Mouse (Mus musculus) MEL (cell line): ENCODE measurements around the gene Ncoa7. TPM values are rescaled to one million over a fixed set of nuclear protein-coding genes. Genes with fewer than 3 reads are reported as not detected.

Experiments
- DNase-seq: peaks from one replicate; pipeline ENCODE4 v3.0.0; 2011; ENCODE audit warnings: low read depth, low spot score
- H3K27ac ChIP-seq: 2 replicates; pipeline ENCODE4 v1.5.1; 2012; ENCODE audit warnings: low read depth, mild to moderate bottlenecking, control low read depth, low read length, moderate library complexity; ENCODE audit not compliant: control insufficient read depth
- H3K27me3 ChIP-seq, 2 experiments: fragments of 150-350 bp in 1 of 2; sonication (generic) in 1 of 2; 2 replicates each; pipeline ENCODE4 v1.6.1; 2012; ENCODE audit warnings: low read length in 2 of 2, mild to moderate bottlenecking in 2 of 2, improper control_type of control experiment in 1 of 2, moderate library complexity in 1 of 2; ENCODE audit not compliant: insufficient read depth in 2 of 2, control insufficient read depth in 1 of 2
- H3K36me3 ChIP-seq, 2 experiments: 2 replicates each; pipeline ENCODE4 v1.6.1; 2012 to 2014; ENCODE audit warnings: low read length in 2 of 2, improper control_type of control experiment in 1 of 2, inconsistent platforms in 1 of 2, mild to moderate bottlenecking in 1 of 2; ENCODE audit not compliant: insufficient read depth in 2 of 2, control insufficient read depth in 1 of 2
- H3K4me1 ChIP-seq, 2 experiments: fragments of 150-350 bp in 1 of 2; sonication (generic) in 1 of 2; 2 replicates each; pipeline ENCODE4 v1.6.1; 2012; ENCODE audit warnings: low read length in 2 of 2, improper control_type of control experiment in 1 of 2, mild to moderate bottlenecking in 1 of 2; ENCODE audit not compliant: insufficient read depth in 2 of 2, control insufficient read depth in 1 of 2
- H3K4me3 ChIP-seq, 2 experiments: fragments of 150-350 bp in 1 of 2; sonication (generic) in 1 of 2; 2 replicates each; pipeline ENCODE4 v1.5.1; 2012; ENCODE audit warnings: low read depth in 2 of 2, low read length in 2 of 2, mild to moderate bottlenecking in 2 of 2, moderate library complexity in 2 of 2, control low read depth in 1 of 2, improper control_type of control experiment in 1 of 2; ENCODE audit not compliant: control insufficient read depth in 1 of 2, insufficient read depth in 1 of 2
- H3K79me2 ChIP-seq: 2 replicates; pipeline ENCODE4 v1.6.1; 2012; ENCODE audit warnings: mild to moderate bottlenecking, low read length, moderate library complexity; ENCODE audit not compliant: control insufficient read depth, poor library complexity, insufficient read depth
- H3K9ac ChIP-seq: 2 replicates; pipeline ENCODE4 v1.6.1; 2012; ENCODE audit warnings: low read depth, mild to moderate bottlenecking, control low read depth, low read length, moderate library complexity; ENCODE audit not compliant: control insufficient read depth, poor library complexity, severe bottlenecking
- H3K9me3 ChIP-seq: fragments of 150-350 bp; sonication (generic); replicated peaks from 2 replicates; pipeline ENCODE4 v1.6.1; 2012; ENCODE audit warnings: mild to moderate bottlenecking, low read length, improper control_type of control experiment, moderate library complexity; ENCODE audit not compliant: insufficient read depth
- EP300 ChIP-seq, 2 experiments: IDR thresholded peaks; 2 replicates each; pipeline ENCODE4 v1.6.1; 2011; ENCODE audit warnings: improper control_type of control experiment in 2 of 2, low read length in 2 of 2, low read depth in 1 of 2, mild to moderate bottlenecking in 1 of 2
- GATA1 ChIP-seq: IDR thresholded peaks from 2 replicates; pipeline ENCODE4 v1.6.1; 2011; ENCODE audit warnings: low read depth, low read length, improper control_type of control experiment
- JUND ChIP-seq: IDR thresholded peaks from 2 replicates; pipeline ENCODE4 v1.6.1; 2011; ENCODE audit warnings: low read depth, mild to moderate bottlenecking, improper control_type of control experiment, low read length
- MAX ChIP-seq: IDR thresholded peaks from 2 replicates; pipeline ENCODE4 v1.6.1; 2011; ENCODE audit warnings: low read length, improper control_type of control experiment
- MAZ ChIP-seq: IDR thresholded peaks from 2 replicates; pipeline ENCODE4 v1.6.1; 2012; ENCODE audit warnings: low read depth, mild to moderate bottlenecking, inconsistent platforms, low read length, improper control_type of control experiment
- MEF2A ChIP-seq: IDR thresholded peaks from 2 replicates; pipeline ENCODE4 v1.6.1; 2014; ENCODE audit warnings: low read depth, mild to moderate bottlenecking, inconsistent platforms, low read length, improper control_type of control experiment; ENCODE audit not compliant: poor library complexity, insufficient replicate concordance, severe bottlenecking; ENCODE audit errors: extremely low read depth
- NELFE ChIP-seq: IDR thresholded peaks from 2 replicates; pipeline ENCODE4 v1.6.1; 2011; ENCODE audit warnings: low read depth, low read length, improper control_type of control experiment
- RCOR1 ChIP-seq: IDR thresholded peaks from 2 replicates; pipeline ENCODE4 v1.6.1; 2012; ENCODE audit warnings: low read depth, mild to moderate bottlenecking, inconsistent platforms, low read length, improper control_type of control experiment
- SMC3 ChIP-seq: IDR thresholded peaks from 2 replicates; pipeline ENCODE4 v1.6.1; 2011; ENCODE audit warnings: low read depth, low read length, improper control_type of control experiment
- TAL1 ChIP-seq: IDR thresholded peaks from 2 replicates; pipeline ENCODE4 v1.6.1; 2012; ENCODE audit warnings: mild to moderate bottlenecking, inconsistent platforms, low read length, moderate library complexity, mixed read lengths
- TCF12 ChIP-seq: IDR thresholded peaks from 2 replicates; pipeline ENCODE4 v1.6.1; 2014; ENCODE audit warnings: low read depth, mild to moderate bottlenecking, inconsistent platforms, low read length, improper control_type of control experiment, moderate library complexity
- ZMIZ1 ChIP-seq: IDR thresholded peaks from 2 replicates; pipeline ENCODE4 v1.6.1; 2012; ENCODE audit warnings: low read depth, mild to moderate bottlenecking, inconsistent platforms, low read length, improper control_type of control experiment, moderate library complexity
- polyA plus RNA-seq, 2 experiments: library from polyadenylated mRNA; stranded (reverse) in 1 of 2; unstranded in 1 of 2; fragments of >175 nt in 1 of 2; fragments of >200 nt in 1 of 2; gene quantifications; 2 replicates each; pipeline versions ENCODE4 v1.2.1 to v1.2.4; 2012; ENCODE audit warnings: low replicate concordance in 2 of 2, low read depth in 1 of 2; ENCODE audit not compliant: insufficient read length in 2 of 2, insufficient read depth in 1 of 2, missing spikeins in 1 of 2
- total RNA-seq: library from RNA; depleted of rRNA; stranded (reverse); fragments of 300-350 nt; gene quantifications from 2 replicates; pipeline ENCODE4 v1.2.3, GENCODE M21; 2012

Ncoa7 gene
- total and polyA plus RNA-seq, 3 experiments: 1.7 to 64.9 (median 4.2) TPM

GRCm38 (mm10) chr10:30618091-30618917, 184.8 kb downstream of the Ncoa7 start (continued):
- peak; percentile 52; the same call in 1 of the 2 replicates for TF ChIP-seq MAZ

GRCm38 (mm10) chr10:30613039-30613438, 190.1 kb downstream of the Ncoa7 start:
- Histone ChIP-seq H3K4me3 (no peak overlapping the region), H3K27me3 (no peaks in the 10 kb centered on the region), H3K9me3 (no peaks in the 10 kb centered on the region), H3K27ac (no peak overlapping the region), H3K36me3 (peaks cover 0 to 15% of the 10 kb centered on the region in 2 experiments; a peak in 2 of 4 replicates), H3K9ac (no peak overlapping the region), H3K4me1 (peaks cover 2 to 3% of the 10 kb centered on the region in 2 experiments; a peak in 3 of 4 replicates), H3K79me2 (peaks cover under 1% of the 10 kb centered on the region; the same call in 1 of the 2 replicates)
- DNase-seq: no peak
- no peak for TF ChIP-seq SMC3
- TF ChIP-seq ZMIZ1: no peak
- TF ChIP-seq MEF2A: no peak

- Histone ChIP-seq H3K4me1 (peaks cover 0 to 2% of the 10 kb centered on the region in 2 experiments; a peak in 2 of 4 replicates), H3K4me3 (no peak overlapping the region), H3K9me3 (no peaks in the 10 kb centered on the region), H3K9ac (no peak overlapping the region), H3K36me3 (peaks cover 2 to 10% of the 10 kb centered on the region in 2 experiments; a peak in 3 of 4 replicates), H3K27ac (no peak overlapping the region), H3K27me3 (no peaks in the 10 kb centered on the region), H3K79me2 (no peaks in the 10 kb centered on the region)
- TF ChIP-seq JUND (no peak), TAL1 (no peak; the same call in 1 of the 2 replicates), EP300 (IDR thresholded peaks at IDR 0.05; ENCODE audit: low read depth in 1 of 2, low read length in 2 of 2) (peak; percentile 44 to 62; a peak in 3 of 4 replicates), GATA1 (peak; percentile 62; the same call in 1 of the 2 replicates), RCOR1 (no peak), TCF12 (peak; percentile 55; the same call in 1 of the 2 replicates), NELFE (no peak), MAX (no peak)
- no peak for DNase-seq
These were observed 193.5 kb downstream of the Ncoa7 start for GRCm38 (mm10) chr10:30609614-30610013.
